Mouse (Mus musculus): ENCODE data around the gene Iqgap1. TPM values are rescaled to one million over a fixed set of nuclear protein-coding genes. Genes with fewer than 3 reads are reported as not detected.
A peak's percentile ranks its signal among the peaks of the same experiment; 100 is the strongest.

The Iqgap1 gene
- polyA plus RNA-seq (2014; fragmentation: Nextera tagmentation; extraction: Ambion mirVana), result 94.3 and 99.9 TPM in 2 replicates

DNA sequence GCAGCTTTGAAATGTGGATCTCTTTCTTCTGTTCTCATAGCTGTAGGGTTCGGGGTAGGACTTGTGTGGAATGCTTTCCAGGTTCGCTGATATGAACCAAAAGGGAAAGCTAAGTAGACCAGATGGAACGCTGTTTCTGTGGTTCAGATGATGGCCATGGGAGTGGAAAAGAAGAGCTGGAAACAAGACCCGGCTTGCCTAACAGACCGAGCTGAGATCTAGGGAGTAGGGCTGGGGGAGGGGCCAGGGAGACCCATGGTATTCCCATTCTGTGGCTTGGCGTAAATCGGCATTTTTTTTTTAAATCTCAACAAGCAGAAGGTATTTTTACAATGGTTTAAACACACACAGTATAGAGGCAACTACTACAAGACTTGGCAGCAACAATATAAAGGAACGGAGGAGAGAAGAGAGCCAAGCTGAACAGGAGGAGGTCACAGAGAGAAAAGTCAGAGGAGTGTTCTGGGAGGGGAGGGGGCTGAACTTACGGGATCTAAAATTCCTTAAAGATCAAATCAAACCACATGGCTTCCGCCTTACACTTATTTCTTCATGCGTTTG is at the start of gene Iqgap1:
Gene Iqgap1 (minus strand): TSS at position 132 of the 561 bp plus-strand sequence.
- no peaks in the 10 kb centered on the region for H3K36me3 ChIP-seq (ENCODE audit: control insufficient read depth, insufficient read depth, low read length)

DNA sequence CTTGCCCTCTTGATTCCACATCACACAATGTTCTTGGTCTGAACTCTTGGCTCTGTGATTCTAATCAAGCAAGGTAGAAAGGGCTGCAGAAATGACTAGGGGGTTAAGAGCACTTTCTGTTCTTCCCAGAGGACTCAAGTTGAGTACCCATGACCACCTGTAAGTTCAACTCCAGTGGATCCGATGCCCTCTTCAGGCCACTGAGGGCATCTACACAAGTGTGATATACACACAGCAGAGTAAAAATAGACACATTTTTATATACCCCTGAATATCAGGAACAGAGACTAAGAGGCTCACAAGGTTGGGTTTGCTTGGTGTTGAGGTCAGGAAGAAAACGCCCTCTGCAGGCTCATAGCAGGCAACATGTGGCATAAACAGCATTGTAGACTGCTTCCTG is 47.9 kb upstream of the Iqgap1 start:
- Histone ChIP-seq H3K36me3 (ENCODE audit: control insufficient read depth, insufficient read depth, low read length) (peaks cover 32% of the 10 kb centered on the region), H3K27me3 (ENCODE audit: control insufficient read depth, insufficient read depth, low read length) (no peaks in the 10 kb centered on the region), H3K4me3 (ENCODE audit: low read depth, low read length) (no peak overlapping the region), H3K9ac (replicated peaks; ENCODE audit: low read depth, low read length) (no peak overlapping the region), H3K27ac (ENCODE audit: low read length) (no peak overlapping the region), H3K4me1 (ENCODE audit: control insufficient read depth, insufficient read depth, low read length) (no peaks in the 10 kb centered on the region), H3K4me2 (replicated peaks; ENCODE audit: low read depth, low read length) (no peak overlapping the region), H3K9me3 (ENCODE audit: control insufficient read depth, low read depth, low read length) (no peaks in the 10 kb centered on the region)
- ATAC-seq (ENCODE audit: insufficient number of reproducible peaks, insufficient read depth, low FRiP score, low read depth), result no peak
- 98% methylated on average over 2 of the region's 2 CpGs for WGBS

More for the DNA sequence above, at the start of gene Iqgap1:
- 68% methylated on average over 11 of the region's 11 CpGs for WGBS
- no peak within 1 kb of the TSS for H3K4me3 ChIP-seq (ENCODE audit: low read depth, low read length)
- H3K27ac ChIP-seq (ENCODE audit: low read length), result no peak within 1 kb of the TSS
- H3K4me2 ChIP-seq (replicated peaks; ENCODE audit: low read depth, low read length), result no peak within 1 kb of the TSS
- H3K4me1 ChIP-seq (ENCODE audit: control insufficient read depth, insufficient read depth, low read length), result no peaks in the 10 kb centered on the region
- no peaks in the 10 kb centered on the region for H3K27me3 ChIP-seq (ENCODE audit: control insufficient read depth, insufficient read depth, low read length)
- H3K9ac ChIP-seq (replicated peaks; ENCODE audit: low read depth, low read length), result no peak within 1 kb of the TSS
- H3K9me3 ChIP-seq (ENCODE audit: control insufficient read depth, low read depth, low read length), result no peaks in the 10 kb centered on the region
- no peak for ATAC-seq (ENCODE audit: insufficient number of reproducible peaks, insufficient read depth, low FRiP score, low read depth)

DNA sequence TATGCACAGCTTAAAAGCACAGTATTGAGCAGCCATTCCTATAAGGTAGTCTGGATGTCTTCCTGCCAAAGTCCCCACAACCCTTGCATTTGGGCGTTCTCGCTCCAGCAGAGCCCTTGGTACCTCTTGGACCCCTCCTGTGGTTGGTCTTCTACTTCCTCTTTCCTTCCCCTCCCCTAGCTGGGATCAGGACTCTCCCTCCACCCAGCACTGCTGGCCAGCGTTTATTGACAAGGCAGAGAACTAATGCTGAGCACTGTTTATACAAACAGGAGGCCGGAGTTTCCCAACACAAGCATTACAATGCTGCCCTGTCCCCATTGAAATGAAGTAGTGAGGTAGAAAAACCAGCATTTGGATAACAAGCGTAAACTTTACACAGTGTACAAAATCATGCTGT is 47.3 kb upstream of the Iqgap1 start:
- H3K9me3 ChIP-seq (ENCODE audit: control insufficient read depth, low read depth, low read length), result no peaks in the 10 kb centered on the region
- H3K4me2 ChIP-seq (replicated peaks; ENCODE audit: low read depth, low read length), result no peak overlapping the region
- H3K9ac ChIP-seq (replicated peaks; ENCODE audit: low read depth, low read length), result no peak overlapping the region
- no peaks in the 10 kb centered on the region for H3K27me3 ChIP-seq (ENCODE audit: control insufficient read depth, insufficient read depth, low read length)
- no peak overlapping the region for H3K4me3 ChIP-seq (ENCODE audit: low read depth, low read length)
- no peak overlapping the region for H3K27ac ChIP-seq (ENCODE audit: low read length)
- H3K4me1 ChIP-seq (ENCODE audit: control insufficient read depth, insufficient read depth, low read length), result no peaks in the 10 kb centered on the region
- 80% methylated on average over 5 of the region's 5 CpGs for WGBS
- H3K36me3 ChIP-seq (ENCODE audit: control insufficient read depth, insufficient read depth, low read length), result peaks cover 38% of the 10 kb centered on the region
- no peak for ATAC-seq (ENCODE audit: insufficient number of reproducible peaks, insufficient read depth, low FRiP score, low read depth)

DNA sequence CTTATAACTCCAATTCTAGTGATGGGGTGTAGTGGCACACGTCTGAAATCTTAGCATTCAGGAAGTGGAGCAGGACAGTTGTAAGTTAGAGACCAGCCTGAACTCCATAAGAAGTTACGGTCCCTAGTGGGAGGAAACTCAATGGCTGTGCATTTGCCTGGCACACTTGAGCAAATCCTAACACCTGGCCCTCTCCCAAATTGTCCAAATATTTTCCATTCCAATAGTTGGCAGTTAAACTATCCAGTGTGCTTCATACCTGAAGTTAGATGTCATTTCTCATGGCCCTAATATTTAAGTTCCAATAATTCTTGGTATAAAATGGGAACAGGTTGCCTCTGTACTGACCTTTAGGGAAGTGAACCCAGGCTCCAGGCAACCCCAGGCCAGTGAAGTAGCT is 42.9 kb upstream of the Iqgap1 start:
- ATAC-seq (ENCODE audit: insufficient number of reproducible peaks, insufficient read depth, low FRiP score, low read depth), result no peak
- Histone ChIP-seq H3K9me3 (ENCODE audit: control insufficient read depth, low read depth, low read length) (no peaks in the 10 kb centered on the region), H3K4me3 (ENCODE audit: low read depth, low read length) (no peak overlapping the region), H3K36me3 (ENCODE audit: control insufficient read depth, insufficient read depth, low read length) (peaks cover 37% of the 10 kb centered on the region), H3K27me3 (ENCODE audit: control insufficient read depth, insufficient read depth, low read length) (no peaks in the 10 kb centered on the region), H3K4me1 (ENCODE audit: control insufficient read depth, insufficient read depth, low read length) (0 out of 2 replicates have a peak, but pooled peaks cover 13% of the 10 kb centered on the region), H3K27ac (ENCODE audit: low read length) (no peak overlapping the region), H3K4me2 (replicated peaks; ENCODE audit: low read depth, low read length) (no peak overlapping the region), H3K9ac (replicated peaks; ENCODE audit: low read depth, low read length) (no peak overlapping the region)
- 92% methylated on average over 2 of the region's 2 CpGs for WGBS

DNA sequence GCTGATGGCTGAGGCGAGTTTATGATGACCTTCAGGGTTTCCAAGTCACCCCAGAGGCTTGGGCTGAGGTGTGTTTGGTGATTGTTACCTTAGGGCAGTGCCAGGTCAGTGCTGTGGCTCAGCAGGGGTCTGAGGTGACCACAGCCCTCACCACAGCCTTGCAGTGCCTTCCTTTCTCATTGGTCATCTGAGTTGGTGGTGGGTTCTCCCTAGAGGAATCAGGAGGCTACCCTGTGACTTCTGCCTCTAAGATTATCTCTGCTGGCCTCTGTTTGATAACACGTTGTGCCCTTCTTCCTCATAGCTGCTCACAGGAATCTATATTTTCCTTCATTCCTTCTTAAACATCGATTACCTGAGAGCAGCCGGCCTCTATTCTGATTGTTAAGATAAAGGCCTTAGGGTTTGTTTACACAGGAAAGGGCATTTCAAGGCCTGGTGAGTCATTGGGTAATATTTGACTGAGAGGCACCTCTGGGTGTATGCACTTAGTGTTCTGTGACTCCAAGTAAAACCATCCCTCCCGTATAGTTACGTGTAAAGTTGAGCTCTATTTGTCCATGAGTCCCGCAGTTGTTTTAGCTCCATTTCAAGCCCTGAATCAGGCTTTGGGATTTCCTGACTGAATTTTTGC is 40.9 kb upstream of the Iqgap1 start:
- Histone ChIP-seq H3K4me3 (ENCODE audit: low read depth, low read length) (no peak overlapping the region), H3K27me3 (ENCODE audit: control insufficient read depth, insufficient read depth, low read length) (no peaks in the 10 kb centered on the region), H3K27ac (ENCODE audit: low read length) (peak overlapping the region; percentile 76), H3K4me1 (ENCODE audit: control insufficient read depth, insufficient read depth, low read length) (peaks cover 28% of the 10 kb centered on the region), H3K36me3 (ENCODE audit: control insufficient read depth, insufficient read depth, low read length) (peaks cover 30% of the 10 kb centered on the region), H3K9me3 (ENCODE audit: control insufficient read depth, low read depth, low read length) (no peaks in the 10 kb centered on the region), H3K4me2 (replicated peaks; ENCODE audit: low read depth, low read length) (no peak overlapping the region; the same call in 1 of the 2 replicates), H3K9ac (replicated peaks; ENCODE audit: low read depth, low read length) (no peak overlapping the region)
- peak; percentile 91 for ATAC-seq (ENCODE audit: insufficient number of reproducible peaks, insufficient read depth, low FRiP score, low read depth)
- 47% methylated on average over 7 of the region's 7 CpGs for WGBS

DNA sequence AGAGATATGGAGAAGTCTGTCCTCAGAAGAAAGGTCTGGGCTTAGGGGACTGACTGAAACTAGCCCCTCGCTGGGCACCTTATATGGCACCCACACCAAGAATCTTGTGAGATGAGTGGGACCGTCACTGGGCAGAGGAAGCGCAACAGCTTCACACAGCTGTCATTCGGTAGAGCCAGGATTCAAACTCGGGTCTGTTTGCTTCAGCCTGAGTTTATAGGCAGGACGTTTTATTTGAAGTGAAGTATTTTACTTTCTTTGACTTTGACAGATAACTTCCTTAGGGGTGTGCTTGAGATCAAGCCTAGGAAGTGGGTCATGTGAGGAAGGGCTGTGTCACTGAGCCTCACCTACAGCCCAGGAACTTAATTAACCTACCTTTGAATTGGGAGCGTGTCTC is 39.7 kb upstream of the Iqgap1 start:
- Histone ChIP-seq H3K27ac (ENCODE audit: low read length) (peak overlapping the region; percentile 61; the same call in 1 of the 2 replicates), H3K27me3 (ENCODE audit: control insufficient read depth, insufficient read depth, low read length) (no peaks in the 10 kb centered on the region), H3K4me3 (ENCODE audit: low read depth, low read length) (no peak overlapping the region), H3K4me2 (replicated peaks; ENCODE audit: low read depth, low read length) (no peak overlapping the region), H3K4me1 (ENCODE audit: control insufficient read depth, insufficient read depth, low read length) (peaks cover 28% of the 10 kb centered on the region), H3K36me3 (ENCODE audit: control insufficient read depth, insufficient read depth, low read length) (peaks cover 30% of the 10 kb centered on the region), H3K9ac (replicated peaks; ENCODE audit: low read depth, low read length) (no peak overlapping the region), H3K9me3 (ENCODE audit: control insufficient read depth, low read depth, low read length) (no peaks in the 10 kb centered on the region)
- no peak for ATAC-seq (ENCODE audit: insufficient number of reproducible peaks, insufficient read depth, low FRiP score, low read depth)
- 81% methylated on average over 7 of the region's 7 CpGs for WGBS

DNA sequence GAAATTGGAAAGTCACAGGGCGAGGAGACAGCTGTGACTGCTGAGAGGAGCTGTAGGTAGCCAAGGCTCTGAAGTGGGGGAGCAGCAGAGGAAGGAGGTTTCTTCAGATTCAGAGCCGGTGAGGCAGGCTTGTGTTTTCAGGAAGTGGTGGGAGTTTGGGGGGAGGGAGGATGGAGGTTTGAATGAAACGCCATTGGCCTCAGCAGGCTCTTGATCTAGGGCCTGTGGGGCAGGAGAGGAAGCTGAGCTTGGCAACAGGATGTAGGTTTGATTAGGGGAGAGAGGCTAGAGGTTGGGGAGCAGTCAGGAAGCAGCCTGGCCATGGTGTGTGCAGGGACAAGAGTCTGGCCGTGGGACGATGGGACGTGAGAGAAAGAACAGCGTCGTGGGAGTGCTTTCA is 39.1 kb upstream of the Iqgap1 start:
- Histone ChIP-seq H3K4me3 (ENCODE audit: low read depth, low read length) (no peak overlapping the region), H3K27me3 (ENCODE audit: control insufficient read depth, insufficient read depth, low read length) (no peaks in the 10 kb centered on the region), H3K4me1 (ENCODE audit: control insufficient read depth, insufficient read depth, low read length) (peaks cover 28% of the 10 kb centered on the region), H3K9ac (replicated peaks; ENCODE audit: low read depth, low read length) (no peak overlapping the region), H3K36me3 (ENCODE audit: control insufficient read depth, insufficient read depth, low read length) (peaks cover 30% of the 10 kb centered on the region), H3K27ac (ENCODE audit: low read length) (peak overlapping the region; percentile 61; the same call in 1 of the 2 replicates), H3K4me2 (replicated peaks; ENCODE audit: low read depth, low read length) (no peak overlapping the region), H3K9me3 (ENCODE audit: control insufficient read depth, low read depth, low read length) (no peaks in the 10 kb centered on the region)
- no peak for ATAC-seq (ENCODE audit: insufficient number of reproducible peaks, insufficient read depth, low FRiP score, low read depth)
- 71% methylated on average over 8 of the region's 8 CpGs for WGBS

DNA sequence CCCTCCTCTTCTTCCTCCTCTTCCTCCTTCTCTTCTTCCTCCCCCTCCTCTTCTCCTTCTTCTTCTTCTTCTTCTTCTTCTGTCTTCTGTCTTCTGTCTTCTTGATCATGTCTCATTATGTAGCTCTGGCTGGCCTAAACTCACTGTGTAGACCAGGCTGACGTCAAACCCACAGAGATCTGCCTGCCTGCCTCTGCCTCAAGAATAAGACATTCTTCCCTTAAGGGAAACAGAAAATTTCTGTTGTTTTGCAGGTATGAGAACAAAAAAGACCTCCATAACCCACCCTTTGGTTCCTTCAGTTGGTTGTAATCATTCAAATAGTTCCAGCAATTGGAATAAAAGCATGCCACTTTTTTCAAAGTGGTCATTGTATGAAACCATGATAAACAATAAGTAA is 38.4 kb upstream of the Iqgap1 start:
- Histone ChIP-seq H3K4me2 (replicated peaks; ENCODE audit: low read depth, low read length) (no peak overlapping the region), H3K27ac (ENCODE audit: low read length) (no peak overlapping the region), H3K9me3 (ENCODE audit: control insufficient read depth, low read depth, low read length) (no peaks in the 10 kb centered on the region), H3K4me3 (ENCODE audit: low read depth, low read length) (no peak overlapping the region), H3K4me1 (ENCODE audit: control insufficient read depth, insufficient read depth, low read length) (peaks cover 28% of the 10 kb centered on the region), H3K27me3 (ENCODE audit: control insufficient read depth, insufficient read depth, low read length) (no peaks in the 10 kb centered on the region), H3K36me3 (ENCODE audit: control insufficient read depth, insufficient read depth, low read length) (peaks cover 30% of the 10 kb centered on the region), H3K9ac (replicated peaks; ENCODE audit: low read depth, low read length) (no peak overlapping the region)
- 72% methylated on average over 1 of the region's 1 CpGs for WGBS
- ATAC-seq (ENCODE audit: insufficient number of reproducible peaks, insufficient read depth, low FRiP score, low read depth), result no peak
